Mouse (Mus musculus) neural tube, embryonic 14.5 days (tissue): ENCODE data around the gene Tedc1. TPM values are rescaled to one million over a fixed set of nuclear protein-coding genes. Genes with fewer than 3 reads are reported as not detected.

ENCODE experiments used
- ATAC-seq: fragments of 200-750 bp; cut with Nextera tagmentation; 2 replicates; pipeline ENCODE4 v1.8.0; 2017; ENCODE audit warnings: low read depth, mild to moderate bottlenecking, moderate TSS enrichment, moderate library complexity
- H3K27ac ChIP-seq: fragments of 300-500 bp; sonication (generic); 2 replicates; pipeline ENCODE4 v1.5.1; 2014; ENCODE audit warnings: low read depth, mild to moderate bottlenecking, control low read depth, low read length, moderate library complexity, mixed read lengths
- H3K27me3 ChIP-seq: fragments of 300-500 bp; sonication (generic); 2 replicates; pipeline ENCODE4 v1.6.1; 2014; ENCODE audit warnings: low read length; ENCODE audit not compliant: control insufficient read depth, insufficient read depth
- H3K36me3 ChIP-seq: fragments of 300-500 bp; sonication (generic); 2 replicates; pipeline ENCODE4 v1.6.1; 2014; ENCODE audit warnings: low read length, mixed read lengths; ENCODE audit not compliant: control insufficient read depth, insufficient read depth
- H3K4me1 ChIP-seq: fragments of 300-500 bp; sonication (generic); 2 replicates; pipeline ENCODE4 v1.6.1; 2014; ENCODE audit warnings: low read length; ENCODE audit not compliant: control insufficient read depth, insufficient read depth
- H3K4me2 ChIP-seq: fragments of 300-500 bp; sonication (generic); 2 replicates; pipeline ENCODE4 v1.6.1; 2014; ENCODE audit warnings: mild to moderate bottlenecking, low read depth, low read length, control low read depth
- H3K4me3 ChIP-seq: fragments of 300-500 bp; sonication (generic); 2 replicates; pipeline ENCODE4 v1.5.1; 2014; ENCODE audit warnings: low read depth, low read length, control low read depth, mixed read lengths
- H3K9ac ChIP-seq: fragments of 300-500 bp; sonication (generic); replicated peaks from 2 replicates; pipeline ENCODE4 v1.6.1; 2014; ENCODE audit warnings: low read depth, mild to moderate bottlenecking, control low read depth, low read length, mixed read lengths
- H3K9me3 ChIP-seq: fragments of 300-500 bp; sonication (generic); 2 replicates; pipeline ENCODE4 v1.6.1; 2016; ENCODE audit warnings: low read length; ENCODE audit not compliant: control insufficient read depth
- WGBS: fragments of 180-500 bp; shearing (Covaris S2); extraction: QIAGEN DNeasy Blood & Tissue Kit; methylation state at CpG from one replicate; pipeline ENCODE4 v1.1.7; 2014; 5-methylcytosine and 5-hydroxymethylcytosine counted together
- polyA plus RNA-seq: library from polyadenylated mRNA; unstranded; fragments of >200 nt; fragmentation: Nextera tagmentation; extraction: Ambion mirVana; gene quantifications from 2 replicates; pipeline ENCODE4 v1.2.1, GENCODE M21; 2014

Gene Tedc1
- polyA plus RNA-seq, 1 experiment from 2014 or later, result 17.5 TPM

- H3K4me1 ChIP-seq, result peaks cover 31% of the 10 kb centered on the region
- no peak for ATAC-seq
Observed at GRCm38 (mm10) chr12:113144001-113144756, 12.0 kb upstream of the Tedc1 start.

GRCm38 (mm10) chr12:113144886-113145285 is 11.3 kb upstream of the Tedc1 start:
- Histone ChIP-seq H3K9ac (no peak overlapping the region), H3K4me3 (no peak overlapping the region), H3K27me3 (no peaks in the 10 kb centered on the region), H3K9me3 (no peaks in the 10 kb centered on the region), H3K27ac (no peak overlapping the region), H3K36me3 (no peaks in the 10 kb centered on the region), H3K4me1 (peaks cover 24% of the 10 kb centered on the region), H3K4me2 (no peak overlapping the region)
- 92% methylated on average over 16 of the region's 16 CpGs for WGBS
- ATAC-seq, result no peak

More at GRCm38 (mm10) chr12:113144001-113144756, 12.0 kb upstream of the Tedc1 start:
- no peak overlapping the region for H3K4me3 ChIP-seq
- H3K9ac ChIP-seq, result no peak overlapping the region
- H3K27me3 ChIP-seq, result no peaks in the 10 kb centered on the region
- WGBS, result 79% methylated on average over 20 of the region's 20 CpGs
- H3K27ac ChIP-seq, result no peak overlapping the region
- H3K4me2 ChIP-seq, result no peak overlapping the region
- H3K9me3 ChIP-seq, result no peaks in the 10 kb centered on the region
- no peaks in the 10 kb centered on the region for H3K36me3 ChIP-seq

GRCm38 (mm10) chr12:113145591-113145990 is 10.6 kb upstream of the Tedc1 start:
- H3K4me3 ChIP-seq, result no peak overlapping the region
- H3K9ac ChIP-seq, result no peak overlapping the region
- H3K36me3 ChIP-seq, result no peaks in the 10 kb centered on the region
- H3K9me3 ChIP-seq, result no peaks in the 10 kb centered on the region
- peaks cover 24% of the 10 kb centered on the region for H3K4me1 ChIP-seq
- ATAC-seq, result no peak
- no peaks in the 10 kb centered on the region for H3K27me3 ChIP-seq
- no peak overlapping the region for H3K4me2 ChIP-seq
- 91% methylated on average over 5 of the region's 5 CpGs for WGBS
- no peak overlapping the region for H3K27ac ChIP-seq

- 8% methylated on average over 45 of the region's 45 CpGs for WGBS
- H3K27me3 ChIP-seq, result no peaks in the 10 kb centered on the region
- H3K36me3 ChIP-seq, result no peaks in the 10 kb centered on the region
- H3K4me3 ChIP-seq, result no peak within 1 kb of the TSS
- H3K9me3 ChIP-seq, result no peaks in the 10 kb centered on the region
- peaks cover 22% of the 10 kb centered on the region for H3K4me1 ChIP-seq
- no peak within 1 kb of the TSS for H3K27ac ChIP-seq
- no peak within 1 kb of the TSS for H3K4me2 ChIP-seq
- ATAC-seq, result no peak; the same call in 1 of the 2 replicates
- no peak within 1 kb of the TSS for H3K9ac ChIP-seq
Observed at GRCm38 (mm10) chr12:113146112-113147057, 9.8 kb upstream of the Tedc1 start, which contains the start of gene Crip1. Crip1 (plus strand) TSS chr12:113146316.

- H3K36me3 ChIP-seq, result no peaks in the 10 kb centered on the region
- no peaks in the 10 kb centered on the region for H3K27me3 ChIP-seq
- no peak overlapping the region for H3K9ac ChIP-seq
- 64% methylated on average over 8 of the region's 8 CpGs for WGBS
- H3K4me1 ChIP-seq, result peaks cover 14% of the 10 kb centered on the region
- H3K9me3 ChIP-seq, result no peaks in the 10 kb centered on the region
- no peak for ATAC-seq
- no peak overlapping the region for H3K27ac ChIP-seq
- no peak overlapping the region for H3K4me2 ChIP-seq
- H3K4me3 ChIP-seq, result no peak overlapping the region
Observed at GRCm38 (mm10) chr12:113147481-113147880, 8.7 kb upstream of the Tedc1 start.

- H3K4me1 ChIP-seq, result peaks cover 7% of the 10 kb centered on the region
- H3K27me3 ChIP-seq, result no peaks in the 10 kb centered on the region
- WGBS, result 39% methylated on average over 16 of the region's 16 CpGs
Observed at GRCm38 (mm10) chr12:113148381-113149035, 7.7 kb upstream of the Tedc1 start.

GRCm38 (mm10) chr12:113149341-113149740 is 6.9 kb upstream of the Tedc1 start:
- Histone ChIP-seq H3K9ac (no peak overlapping the region), H3K36me3 (no peaks in the 10 kb centered on the region), H3K9me3 (no peaks in the 10 kb centered on the region), H3K4me1 (peaks cover 7% of the 10 kb centered on the region), H3K4me2 (no peak overlapping the region), H3K27ac (no peak overlapping the region), H3K27me3 (no peaks in the 10 kb centered on the region), H3K4me3 (no peak overlapping the region)
- no peak for ATAC-seq
- 66% methylated on average over 4 of the region's 4 CpGs for WGBS

More at GRCm38 (mm10) chr12:113148381-113149035, 7.7 kb upstream of the Tedc1 start:
- H3K4me2 ChIP-seq, result no peak overlapping the region
- no peak for ATAC-seq
- H3K9ac ChIP-seq, result no peak overlapping the region
- no peaks in the 10 kb centered on the region for H3K36me3 ChIP-seq
- H3K9me3 ChIP-seq, result no peaks in the 10 kb centered on the region
- H3K4me3 ChIP-seq, result no peak overlapping the region
- H3K27ac ChIP-seq, result no peak overlapping the region

GRCm38 (mm10) chr12:113149896-113150295 is 6.3 kb upstream of the Tedc1 start:
- no peak for ATAC-seq
- H3K36me3 ChIP-seq, result no peaks in the 10 kb centered on the region
- H3K27ac ChIP-seq, result no peak overlapping the region
- no peak overlapping the region for H3K9ac ChIP-seq
- H3K4me3 ChIP-seq, result no peak overlapping the region
- H3K27me3 ChIP-seq, result no peaks in the 10 kb centered on the region
- no peak overlapping the region for H3K4me2 ChIP-seq
- peaks cover 7% of the 10 kb centered on the region for H3K4me1 ChIP-seq
- no peaks in the 10 kb centered on the region for H3K9me3 ChIP-seq
- 67% methylated on average over 3 of the region's 3 CpGs for WGBS
